Mouse (Mus musculus): Measurements from ENCODE around the gene Rps4x.

DNA sequence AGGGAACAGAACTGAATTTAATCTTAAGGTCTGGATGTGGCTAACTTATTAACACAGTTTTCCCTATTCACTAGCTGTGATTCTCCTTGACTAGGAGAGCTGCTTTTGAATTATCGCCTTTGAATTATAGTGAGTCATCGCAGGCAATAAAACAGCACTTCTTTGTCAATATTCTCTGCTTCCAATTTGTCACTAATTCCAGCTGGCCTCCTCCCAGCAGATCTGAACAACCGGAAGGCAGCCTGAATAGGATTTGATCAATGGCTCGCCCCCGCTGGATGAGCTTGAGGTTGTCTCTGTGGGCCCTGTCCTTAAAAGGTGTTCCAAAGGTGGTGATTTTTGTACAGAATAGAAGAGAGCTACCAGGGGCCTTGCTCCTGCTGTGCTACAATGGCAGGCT, 22.7 kb downstream of the Rps4x start:
- no peak for TF ChIP-seq POLR2A (IDR thresholded peaks at IDR 0.05; ENCODE audit: insufficient read depth, low read depth, low read length)
- TF ChIP-seq CTCF (IDR thresholded peaks at IDR 0.05) = no peak
